Mouse (Mus musculus) regulatory T cell (primary cell): ENCODE data around the gene Olfr1112.
"Not testable (repeated sequence)": the region's sequence is repeated elsewhere in the genome, so short reads cannot be mapped to it uniquely, and the experiment has no call there.

Experiments
- in situ Hi-C: fragments of 300-600 bp; cut with MboI, MseI; formaldehyde crosslinking; loops from one replicate; pipeline ENCODE4 v1.15.1; 2025; ENCODE audit warnings: high pct_unique_total_duplicates

Olfr1112 gene

GRCm38 (mm10) chr2:87187498-87187897 lies at the start of gene Olfr1112:
TSS of gene Olfr1112 (plus strand) at chr2:87187798.
- in situ Hi-C loops = no loop called here

GRCm38 (mm10) chr2:87140200-87140599 lies 47.4 kb upstream of the Olfr1112 start, which contains the start of gene Olfr1110:
TSS of gene Olfr1110 (minus strand) at chr2:87140300.
- in situ Hi-C loops = no loop called here

- in situ Hi-C loops = no loop called here
Observed at GRCm38 (mm10) chr2:87152524-87152923, 35.1 kb upstream of the Olfr1112 start, which contains the start of gene Olfr1111. TSS of gene Olfr1111 (minus strand) at chr2:87152624.

DNA sequence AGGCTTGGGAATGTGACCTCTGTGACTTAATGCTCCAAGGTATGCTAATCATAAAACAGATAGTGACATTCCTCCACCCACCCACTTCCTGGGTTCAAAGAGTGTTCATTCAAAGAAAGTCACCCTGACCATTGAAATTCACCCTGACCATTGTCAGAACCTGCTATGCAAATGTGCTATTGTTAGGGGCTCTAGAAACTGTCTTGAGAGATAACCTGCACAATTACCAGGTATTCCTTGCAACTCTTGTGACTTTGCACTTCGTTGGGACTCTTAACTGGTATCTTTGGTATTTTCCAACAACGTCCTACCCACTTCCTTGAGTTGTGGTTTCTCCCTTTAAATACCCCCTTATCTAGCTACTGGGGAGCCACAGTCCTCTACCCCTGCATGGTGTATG lies 19.9 kb upstream of the Olfr1112 start:
- in situ Hi-C loops = not testable (repeated sequence)

DNA sequence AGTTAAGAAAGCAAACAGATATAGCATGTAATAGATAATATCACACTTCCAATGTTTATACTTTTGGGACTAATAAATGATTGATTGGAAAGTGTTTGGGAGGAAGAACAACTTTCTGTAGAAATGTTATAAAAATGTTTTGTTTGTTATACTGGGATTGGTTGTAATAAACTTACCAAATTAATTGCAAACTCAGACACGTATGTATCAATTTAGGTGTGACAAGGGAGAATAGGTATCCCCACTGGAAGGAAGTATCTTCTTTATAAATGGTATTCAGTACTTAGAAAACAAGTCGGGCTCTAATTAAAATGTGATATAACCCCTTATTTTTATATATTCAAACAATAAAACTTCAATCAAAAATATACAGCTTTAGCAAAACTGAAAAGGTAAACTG lies 21.1 kb downstream of the Olfr1112 start, which contains the start of gene Olfr1113:
Gene Olfr1113, plus strand, starts transcription at position 301 of the 400 bp plus-strand sequence.
- in situ Hi-C loops = no loop called here
